Mouse (Mus musculus) limb, embryonic 12.5 days (tissue): ENCODE measurements around the gene Fbxo33. TPM values are rescaled to one million over a fixed set of nuclear protein-coding genes. Genes with fewer than 3 reads are reported as not detected.

ENCODE experiments used
- ATAC-seq: fragments of 200-750 bp; cut with Nextera tagmentation; 2 replicates; pipeline ENCODE4 v1.8.0; 2017; ENCODE audit warnings: low read depth, moderate TSS enrichment; ENCODE audit not compliant: insufficient number of reproducible peaks, insufficient read depth, low FRiP score, low TSS enrichment
- H3K27ac ChIP-seq: fragments of 300-500 bp; sonication (generic); 2 replicates; pipeline ENCODE4 v1.5.1; 2016; ENCODE audit warnings: mild to moderate bottlenecking, moderate library complexity
- H3K27me3 ChIP-seq: fragments of 300-500 bp; sonication (generic); 2 replicates; pipeline ENCODE4 v1.6.1; 2016; ENCODE audit warnings: mild to moderate bottlenecking, moderate library complexity
- H3K36me3 ChIP-seq: fragments of 300-500 bp; sonication (generic); 2 replicates; pipeline ENCODE4 v1.6.1; 2016; ENCODE audit warnings: mild to moderate bottlenecking, moderate library complexity
- H3K4me1 ChIP-seq: fragments of 300-500 bp; sonication (generic); replicated peaks from 2 replicates; pipeline ENCODE4 v1.6.1; 2016
- H3K4me2 ChIP-seq: fragments of 300-500 bp; sonication (generic); 2 replicates; pipeline ENCODE4 v1.6.1; 2016; ENCODE audit warnings: mild to moderate bottlenecking, moderate library complexity
- H3K4me3 ChIP-seq: fragments of 300-500 bp; sonication (generic); replicated peaks from 2 replicates; pipeline ENCODE4 v1.5.1; 2016; ENCODE audit warnings: mild to moderate bottlenecking
- H3K9ac ChIP-seq: fragments of 300-500 bp; sonication (generic); replicated peaks from 2 replicates; pipeline ENCODE4 v1.6.1; 2016; ENCODE audit warnings: mild to moderate bottlenecking, moderate library complexity
- H3K9me3 ChIP-seq: fragments of 300-500 bp; sonication (generic); 2 replicates; pipeline ENCODE4 v1.6.1; 2016; ENCODE audit warnings: mild to moderate bottlenecking, moderate library complexity
- WGBS: fragments of 180-500 bp; shearing (Covaris S2); methylation state at CpG from one replicate; pipeline ENCODE4 v1.1.7; 2016; 5-methylcytosine and 5-hydroxymethylcytosine counted together
- polyA plus RNA-seq: library from polyadenylated mRNA; unstranded; fragments of >200 nt; fragmentation: Nextera tagmentation; extraction: Ambion mirVana; gene quantifications from 2 replicates; pipeline ENCODE4 v1.2.1, GENCODE M21; 2016

Fbxo33 gene
- polyA plus RNA-seq, 1 experiment from 2014 or later: 11.2 TPM

- H3K27me3 ChIP-seq: no peaks in the 10 kb centered on the region
- WGBS: 76% methylated on average over 4 of the region's 4 CpGs
These were observed 23.6 kb downstream of the Fbxo33 start for GRCm38 (mm10) chr12:59195941-59196340.

GRCm38 (mm10) chr12:59195065-59195464, 24.5 kb downstream of the Fbxo33 start:
- peaks cover 45% of the 10 kb centered on the region for H3K36me3 ChIP-seq
- no peaks in the 10 kb centered on the region for H3K27me3 ChIP-seq
- H3K4me1 ChIP-seq: no peaks in the 10 kb centered on the region
- H3K27ac ChIP-seq: no peak overlapping the region
- H3K4me3 ChIP-seq: no peak overlapping the region
- H3K4me2 ChIP-seq: no peak overlapping the region
- H3K9me3 ChIP-seq: no peaks in the 10 kb centered on the region; the same call in 1 of the 2 replicates
- 82% methylated on average over 4 of the region's 4 CpGs for WGBS
- H3K9ac ChIP-seq: no peak overlapping the region
- ATAC-seq: no peak

More at GRCm38 (mm10) chr12:59195941-59196340, 23.6 kb downstream of the Fbxo33 start:
- no peak overlapping the region for H3K4me2 ChIP-seq
- H3K4me3 ChIP-seq: no peak overlapping the region
- H3K36me3 ChIP-seq: peaks cover 38% of the 10 kb centered on the region
- ATAC-seq: no peak
- no peaks in the 10 kb centered on the region for H3K4me1 ChIP-seq
- no peak overlapping the region for H3K27ac ChIP-seq
- H3K9me3 ChIP-seq: no peaks in the 10 kb centered on the region; the same call in 1 of the 2 replicates
- no peak overlapping the region for H3K9ac ChIP-seq

GRCm38 (mm10) chr12:59194341-59195003, 25.1 kb downstream of the Fbxo33 start:
- Histone ChIP-seq H3K4me3 (no peak overlapping the region), H3K9ac (no peak overlapping the region), H3K9me3 (no peaks in the 10 kb centered on the region; the same call in 1 of the 2 replicates), H3K4me2 (no peak overlapping the region), H3K27ac (no peak overlapping the region), H3K36me3 (peaks cover 42% of the 10 kb centered on the region), H3K4me1 (no peaks in the 10 kb centered on the region), H3K27me3 (no peaks in the 10 kb centered on the region)
- ATAC-seq: no peak
- 86% methylated on average over 9 of the region's 9 CpGs for WGBS

DNA sequence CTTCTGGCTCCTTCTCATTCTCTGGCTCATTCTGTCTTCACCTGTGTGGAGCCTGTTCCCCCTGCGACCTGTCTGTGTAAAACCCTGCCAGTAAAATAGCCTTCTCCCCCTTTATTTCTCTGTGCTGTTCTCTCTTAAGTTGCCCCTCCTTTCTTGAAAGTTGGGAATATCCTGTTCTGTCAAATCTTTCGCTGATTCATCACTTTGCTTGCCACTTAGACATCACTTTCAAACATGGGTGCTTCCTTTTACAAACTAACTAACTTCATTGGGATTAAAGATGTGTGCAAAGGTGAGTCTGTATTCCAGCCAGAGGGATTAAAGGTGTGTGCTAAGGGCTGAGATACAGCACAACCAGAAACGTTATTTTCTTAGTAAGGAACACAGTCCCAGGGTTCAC, 25.9 kb downstream of the Fbxo33 start:
- Histone ChIP-seq H3K36me3 (peaks cover 40% of the 10 kb centered on the region), H3K27me3 (no peaks in the 10 kb centered on the region), H3K9me3 (no peaks in the 10 kb centered on the region), H3K4me1 (no peaks in the 10 kb centered on the region), H3K4me3 (no peak overlapping the region), H3K27ac (no peak overlapping the region), H3K9ac (no peak overlapping the region), H3K4me2 (no peak overlapping the region)
- 77% methylated on average over 3 of the region's 3 CpGs for WGBS
- ATAC-seq: no peak

DNA sequence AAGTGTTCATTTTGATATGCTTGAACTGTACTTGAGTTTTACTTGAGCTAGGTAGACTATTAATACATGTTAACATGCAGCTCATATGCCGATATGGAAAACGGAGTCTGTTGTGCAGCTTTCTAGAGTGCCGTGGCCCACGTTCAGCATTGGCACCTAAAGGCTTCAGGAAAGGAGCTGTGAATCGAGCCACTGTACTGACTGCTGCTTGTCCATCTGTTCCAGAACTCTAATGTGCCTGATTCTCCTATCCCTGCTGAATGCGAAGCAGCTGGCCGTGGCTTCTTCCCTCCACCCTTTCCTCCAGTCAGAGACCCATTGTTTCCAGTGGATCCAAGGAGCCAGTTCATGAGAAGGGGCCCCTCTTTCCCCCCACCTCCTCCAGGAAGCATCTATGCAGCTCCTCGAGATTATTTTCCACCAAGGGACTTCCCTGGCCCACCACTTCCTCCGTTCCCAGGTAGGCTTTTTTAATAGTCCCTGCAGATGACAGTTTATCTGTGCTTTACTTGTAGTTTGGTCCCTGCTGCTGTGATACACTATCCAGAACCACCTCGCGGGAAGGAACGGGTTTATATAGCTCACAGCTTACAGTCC, 31.3 kb downstream of the Fbxo33 start:
- no peaks in the 10 kb centered on the region for H3K4me1 ChIP-seq
- H3K9me3 ChIP-seq: no peaks in the 10 kb centered on the region
- H3K27me3 ChIP-seq: no peaks in the 10 kb centered on the region
- no peak overlapping the region for H3K4me2 ChIP-seq
- no peak overlapping the region for H3K4me3 ChIP-seq
- 91% methylated on average over 12 of the region's 12 CpGs for WGBS
- ATAC-seq: no peak
- H3K36me3 ChIP-seq: peaks cover 75% of the 10 kb centered on the region
- no peak overlapping the region for H3K27ac ChIP-seq
- H3K9ac ChIP-seq: no peak overlapping the region

DNA sequence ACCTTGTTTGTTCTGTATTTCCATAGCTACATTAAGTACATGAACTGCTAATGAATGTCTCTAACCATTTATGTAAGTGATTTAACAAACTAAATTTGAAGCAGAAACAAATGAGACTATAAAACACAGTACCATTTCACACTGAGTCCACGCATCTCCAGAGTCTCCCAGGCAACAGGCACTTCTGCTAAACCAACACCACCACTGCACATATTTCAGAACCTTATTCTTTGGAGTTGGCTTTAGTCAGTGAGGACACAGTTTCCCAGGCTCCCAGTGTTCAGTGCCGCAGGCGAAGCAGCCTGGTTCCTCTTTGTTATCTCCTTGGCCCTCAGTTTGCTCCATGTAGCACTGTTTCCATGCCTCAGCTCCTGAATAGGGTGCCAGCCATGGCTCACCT, 41.7 kb downstream of the Fbxo33 start:
- peaks cover 88% of the 10 kb centered on the region for H3K36me3 ChIP-seq
- no peak overlapping the region for H3K4me2 ChIP-seq
- H3K27ac ChIP-seq: no peak overlapping the region
- H3K9ac ChIP-seq: no peak overlapping the region
- no peaks in the 10 kb centered on the region for H3K4me1 ChIP-seq
- H3K27me3 ChIP-seq: no peaks in the 10 kb centered on the region
- no peaks in the 10 kb centered on the region for H3K9me3 ChIP-seq
- 94% methylated on average over 3 of the region's 3 CpGs for WGBS
- no peak overlapping the region for H3K4me3 ChIP-seq
- no peak for ATAC-seq

GRCm38 (mm10) chr12:59169935-59170334, 49.6 kb downstream of the Fbxo33 start:
- no peak overlapping the region for H3K9ac ChIP-seq
- peaks cover 59% of the 10 kb centered on the region for H3K36me3 ChIP-seq
- no peak overlapping the region for H3K4me2 ChIP-seq
- H3K4me3 ChIP-seq: no peak overlapping the region
- no peaks in the 10 kb centered on the region for H3K27me3 ChIP-seq
- H3K27ac ChIP-seq: no peak overlapping the region
- no peaks in the 10 kb centered on the region for H3K9me3 ChIP-seq
- no peak for ATAC-seq
- H3K4me1 ChIP-seq: no peaks in the 10 kb centered on the region
- WGBS: 90% methylated on average over 4 of the region's 4 CpGs

DNA sequence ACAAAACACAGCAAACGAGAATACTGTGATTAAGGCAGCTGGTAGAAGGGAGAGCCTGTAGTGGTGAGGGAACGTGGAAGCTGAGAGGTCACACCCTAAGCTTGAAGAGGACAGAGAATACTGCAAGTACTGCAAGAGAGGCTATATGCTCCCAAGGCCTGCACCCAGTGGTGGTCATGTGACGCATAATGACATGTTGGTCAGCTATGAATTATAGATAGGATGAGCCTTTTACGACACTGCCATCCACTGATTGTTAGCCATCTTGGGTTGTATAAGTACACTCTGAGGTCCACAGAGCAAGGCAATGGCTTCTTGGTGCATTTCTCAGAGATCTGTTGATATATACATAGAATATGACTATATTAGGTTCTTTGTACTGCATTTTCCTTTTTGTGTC, 53.0 kb downstream of the Fbxo33 start:
- no peak for ATAC-seq
- no peak overlapping the region for H3K9ac ChIP-seq
- no peak overlapping the region for H3K27ac ChIP-seq
- H3K9me3 ChIP-seq: no peaks in the 10 kb centered on the region
- H3K36me3 ChIP-seq: peaks cover 71% of the 10 kb centered on the region
- H3K4me2 ChIP-seq: no peak overlapping the region
- H3K4me3 ChIP-seq: no peak overlapping the region
- no peaks in the 10 kb centered on the region for H3K4me1 ChIP-seq
- 91% methylated on average over 4 of the region's 4 CpGs for WGBS
- H3K27me3 ChIP-seq: no peaks in the 10 kb centered on the region

DNA sequence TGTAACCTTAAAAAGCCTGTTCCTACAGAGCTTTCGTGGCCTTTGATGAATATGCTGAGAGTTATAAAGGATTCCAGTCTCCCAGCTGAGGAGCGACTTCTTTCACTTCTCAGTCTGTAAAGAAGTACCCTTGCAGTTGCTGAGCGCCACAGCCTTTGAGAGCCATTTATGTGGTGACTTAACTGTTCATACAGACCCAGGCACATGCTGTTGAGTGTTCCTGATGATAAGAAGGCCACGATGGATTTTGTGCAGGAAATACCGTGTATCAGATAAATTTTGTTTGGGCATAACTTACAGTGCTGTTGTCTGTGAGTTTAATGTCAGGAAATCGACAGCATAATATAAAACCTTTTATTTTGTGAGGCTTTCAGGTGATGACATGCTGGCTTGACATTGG, 55.0 kb downstream of the Fbxo33 start:
- H3K4me1 ChIP-seq: no peaks in the 10 kb centered on the region
- peaks cover 71% of the 10 kb centered on the region for H3K36me3 ChIP-seq

GRCm38 (mm10) chr12:59162797-59163196, 56.7 kb downstream of the Fbxo33 start:
- ATAC-seq: no peak
- no peak overlapping the region for H3K4me2 ChIP-seq
- H3K4me1 ChIP-seq: no peaks in the 10 kb centered on the region
- no peak overlapping the region for H3K4me3 ChIP-seq
- 91% methylated on average over 2 of the region's 2 CpGs for WGBS
- H3K9me3 ChIP-seq: no peaks in the 10 kb centered on the region
- peaks cover 78% of the 10 kb centered on the region for H3K36me3 ChIP-seq
- H3K27me3 ChIP-seq: no peaks in the 10 kb centered on the region
- H3K27ac ChIP-seq: no peak overlapping the region
- H3K9ac ChIP-seq: no peak overlapping the region

More for the DNA sequence above, 55.0 kb downstream of the Fbxo33 start:
- ATAC-seq: no peak
- 94% methylated on average over 6 of the region's 6 CpGs for WGBS
- Histone ChIP-seq H3K27ac (no peak overlapping the region), H3K9ac (no peak overlapping the region), H3K4me3 (no peak overlapping the region), H3K4me2 (no peak overlapping the region), H3K9me3 (no peaks in the 10 kb centered on the region), H3K27me3 (no peaks in the 10 kb centered on the region)

GRCm38 (mm10) chr12:59161091-59161490, 58.4 kb downstream of the Fbxo33 start:
- Histone ChIP-seq H3K9ac (no peak overlapping the region), H3K36me3 (peaks cover 84% of the 10 kb centered on the region), H3K27ac (no peak overlapping the region), H3K9me3 (no peaks in the 10 kb centered on the region), H3K4me2 (no peak overlapping the region), H3K27me3 (no peaks in the 10 kb centered on the region), H3K4me1 (no peaks in the 10 kb centered on the region), H3K4me3 (no peak overlapping the region)
- WGBS: 61% methylated on average over 2 of the region's 2 CpGs
- ATAC-seq: no peak
